Mouse (Mus musculus): ENCODE results near the gene Ttll7.

Gene Ttll7

GRCm38 (mm10) chr3:146851966-146852891, at the start of gene Ttll7:
Ttll7 (plus strand) TSS chr3:146852367.
- DNase-seq (ENCODE audit: low read depth), result no peak

- DNase-seq (ENCODE audit: low read depth), result peak; percentile 36
Measured at GRCm38 (mm10) chr3:146812041-146812878, 39.9 kb upstream of the Ttll7 start.

- peak; percentile 82 for DNase-seq (ENCODE audit: low read depth)
Measured at GRCm38 (mm10) chr3:146812901-146813393, 39.2 kb upstream of the Ttll7 start, which contains the start of gene Prkacb. Prkacb (minus strand) TSS chr3:146812990.

GRCm38 (mm10) chr3:146813624-146814023, 38.5 kb upstream of the Ttll7 start:
- DNase-seq (ENCODE audit: low read depth), result no peak

- DNase-seq (ENCODE audit: low read depth), result no peak
Measured at GRCm38 (mm10) chr3:146820718-146821117, 31.4 kb upstream of the Ttll7 start.

- DNase-seq (ENCODE audit: low read depth), result no peak
Measured at GRCm38 (mm10) chr3:146842766-146843165, 9.4 kb upstream of the Ttll7 start.

GRCm38 (mm10) chr3:146843470-146843869, 8.7 kb upstream of the Ttll7 start:
- DNase-seq (ENCODE audit: low read depth), result no peak

- DNase-seq (ENCODE audit: low read depth), result no peak
Measured at GRCm38 (mm10) chr3:146846237-146846636, 5.9 kb upstream of the Ttll7 start.

- DNase-seq (ENCODE audit: low read depth), result no peak
Measured at GRCm38 (mm10) chr3:146848112-146848511, 4.1 kb upstream of the Ttll7 start.

GRCm38 (mm10) chr3:146849360-146849759, 2.8 kb upstream of the Ttll7 start:
- no peak for DNase-seq (ENCODE audit: low read depth)

GRCm38 (mm10) chr3:146854473-146855087, 2.4 kb downstream of the Ttll7 start:
- DNase-seq (ENCODE audit: low read depth), result no peak

- DNase-seq (ENCODE audit: low read depth), result no peak
Measured at GRCm38 (mm10) chr3:146857373-146857772, 5.2 kb downstream of the Ttll7 start.

GRCm38 (mm10) chr3:146860308-146860707, 8.1 kb downstream of the Ttll7 start:
- no peak for DNase-seq (ENCODE audit: low read depth)

- DNase-seq (ENCODE audit: low read depth), result peak; percentile 52
Measured at GRCm38 (mm10) chr3:146866563-146866962, 14.4 kb downstream of the Ttll7 start.

GRCm38 (mm10) chr3:146871954-146872353, 19.8 kb downstream of the Ttll7 start:
- DNase-seq (ENCODE audit: low read depth), result no peak

GRCm38 (mm10) chr3:146875929-146876328, 23.8 kb downstream of the Ttll7 start:
- DNase-seq (ENCODE audit: low read depth), result no peak

- no peak for DNase-seq (ENCODE audit: low read depth)
Measured at GRCm38 (mm10) chr3:146893931-146894330, 41.8 kb downstream of the Ttll7 start.

GRCm38 (mm10) chr3:146896581-146896980, 44.4 kb downstream of the Ttll7 start:
- no peak for DNase-seq (ENCODE audit: low read depth)

- peak; percentile 18 for DNase-seq (ENCODE audit: low read depth)
Measured at GRCm38 (mm10) chr3:146900094-146900493, 47.9 kb downstream of the Ttll7 start.

- no peak for DNase-seq (ENCODE audit: low read depth)
Measured at GRCm38 (mm10) chr3:146901729-146902128, 49.6 kb downstream of the Ttll7 start.

- no peak for DNase-seq (ENCODE audit: low read depth)
Measured at GRCm38 (mm10) chr3:146905606-146906005, 53.4 kb downstream of the Ttll7 start.

- DNase-seq (ENCODE audit: low read depth), result peak; percentile 31
Measured at GRCm38 (mm10) chr3:146908922-146909321, 56.8 kb downstream of the Ttll7 start.

All from 416B (cell line).